7 mouse cellular contexts compared by ENCODE assay signal in genomic region chrX:73787225-73787558, GRCm38 (mm10). TPM values are rescaled to one million over a fixed set of nuclear protein-coding genes. Genes with fewer than 3 reads are reported as not detected.
DNase-seq lines count a peak whose midpoint lies in the region; ATAC-seq and TF ChIP-seq lines count a peak whose summit lies in the region.

No protein-coding gene starts in this region.

- TF ChIP-seq POLR2A in spleen, adult 2 months (IDR thresholded peaks at IDR 0.05; ENCODE audit: low read depth, low read length) = no peak

- no peaks in the 10 kb centered on the region for H3K27me3 ChIP-seq in spleen, adult 2 months (ENCODE audit: control insufficient read depth, insufficient read depth, low read length)
- H3K27me3 ChIP-seq in forebrain, embryonic 11.5 days (ENCODE audit: control insufficient read depth, insufficient read depth, low read length) = no peaks in the 10 kb centered on the region
- peaks cover 3% of the 10 kb centered on the region; the same call in 1 of the 2 replicates for H3K27me3 ChIP-seq in limb, embryonic 15.5 days
- H3K27me3 ChIP-seq in stomach, postnatal 0 days (ENCODE audit: control insufficient read depth, insufficient read depth, low read length) = no peaks in the 10 kb centered on the region

- no peak for TF ChIP-seq CTCF in spleen, adult 2 months (IDR thresholded peaks at IDR 0.05; ENCODE audit: extremely low read depth, insufficient read depth, insufficient read length, insufficient replicate concordance)
- no peak for TF ChIP-seq CTCF in stomach, postnatal 0 days (IDR thresholded peaks at IDR 0.05; ENCODE audit: low read depth)

- ATAC-seq in forebrain, embryonic 11.5 days (replicated peaks; ENCODE audit: low FRiP score) = no peak
- peak; percentile 5; the same call in 1 of the 2 replicates for ATAC-seq in limb, embryonic 15.5 days (ENCODE audit: insufficient number of reproducible peaks, low FRiP score, low TSS enrichment, low read depth)
- ATAC-seq in stomach, postnatal 0 days (ENCODE audit: low FRiP score, low TSS enrichment) = no peak

- peak overlapping the region; percentile 70 for H3K9ac ChIP-seq in forebrain, embryonic 11.5 days (ENCODE audit: low read length)
- peak overlapping the region; percentile 47 for H3K9ac ChIP-seq in limb, embryonic 15.5 days
- H3K9ac ChIP-seq in stomach, postnatal 0 days (ENCODE audit: low read length) = peak overlapping the region; percentile 77

- no peak for DNase-seq in spleen, adult 2 months (ENCODE audit: low read depth in 1 of 2, low spot score in 2 of 2)
- DNase-seq in spleen, postnatal 14 days (ENCODE audit: low spot score in 2 of 2) = no peak
- no peak for DNase-seq in forebrain, embryonic 11.5 days (ENCODE audit: low spot score)
- no peak for DNase-seq in stomach, postnatal 0 days (ENCODE audit: low spot score)
- no peak for DNase-seq in gastrocnemius, postnatal 36 days
- no peak for DNase-seq in left cerebral cortex, postnatal 25 days (ENCODE audit: low spot score in 2 of 2)

- H3K9me3 ChIP-seq in forebrain, embryonic 11.5 days (ENCODE audit: control insufficient read depth, low read length) = no peaks in the 10 kb centered on the region
- H3K9me3 ChIP-seq in limb, embryonic 15.5 days = no peaks in the 10 kb centered on the region
- no peaks in the 10 kb centered on the region for H3K9me3 ChIP-seq in stomach, postnatal 0 days (ENCODE audit: control insufficient read depth, low read length)

- TF ChIP-seq EP300 in stomach, postnatal 0 days (optimal IDR thresholded peaks at IDR 0.05) = no peak

- peaks cover 9% of the 10 kb centered on the region; the same call in 1 of the 2 replicates for H3K4me1 ChIP-seq in spleen, adult 2 months (ENCODE audit: control insufficient read depth, insufficient read depth, insufficient read length)
- H3K4me1 ChIP-seq in forebrain, embryonic 11.5 days (replicated peaks; ENCODE audit: control insufficient read depth, insufficient read depth, low read length) = no peaks in the 10 kb centered on the region
- peaks cover 7% of the 10 kb centered on the region; the same call in 1 of the 2 replicates for H3K4me1 ChIP-seq in limb, embryonic 15.5 days
- no peaks in the 10 kb centered on the region for H3K4me1 ChIP-seq in stomach, postnatal 0 days (replicated peaks; ENCODE audit: control insufficient read depth, insufficient read depth)

- peaks cover 8% of the 10 kb centered on the region for H3K36me3 ChIP-seq in spleen, adult 2 months (ENCODE audit: control insufficient read depth, insufficient read depth, low read length)
- no peaks in the 10 kb centered on the region for H3K36me3 ChIP-seq in forebrain, embryonic 11.5 days (ENCODE audit: control insufficient read depth, insufficient read depth, low read length)
- H3K36me3 ChIP-seq in limb, embryonic 15.5 days = peaks cover 22% of the 10 kb centered on the region
- H3K36me3 ChIP-seq in stomach, postnatal 0 days (ENCODE audit: control insufficient read depth, insufficient read depth, low read length) = no peaks in the 10 kb centered on the region

- intact Hi-C loops in gastrocnemius, postnatal 36 days (cut with DNase I) = no loop called here
- intact Hi-C loops in left cerebral cortex, postnatal 25 days (cut with DNase I) = loop anchor here (5.0 kb wide), 1 partner anchor 70 kb away; the partner anchor contains the start of genes Abcd1 and Bcap31

- peak overlapping the region; percentile 92 for H3K27ac ChIP-seq in spleen, adult 2 months (ENCODE audit: insufficient read depth, low read length)
- H3K27ac ChIP-seq in forebrain, embryonic 11.5 days (ENCODE audit: low read depth, low read length) = no peak overlapping the region
- peak overlapping the region; percentile 94 for H3K27ac ChIP-seq in limb, embryonic 15.5 days
- H3K27ac ChIP-seq in stomach, postnatal 0 days (replicated peaks) = peak overlapping the region; percentile 89

- 40% methylated on average over 22 of the region's 22 CpGs for WGBS in spleen, adult 2 months
- 20% methylated on average over 22 of the region's 22 CpGs for WGBS in forebrain, embryonic 11.5 days
- WGBS in limb, embryonic 15.5 days = 21% methylated on average over 21 of the region's 22 CpGs
- 14% methylated on average over 19 of the region's 22 CpGs for WGBS in stomach, postnatal 0 days

- H3K4me3 ChIP-seq in spleen, adult 2 months (ENCODE audit: extremely low read depth, insufficient read depth, insufficient read length) = peak overlapping the region; percentile 86
- H3K4me3 ChIP-seq in forebrain, embryonic 11.5 days (ENCODE audit: low read depth, low read length) = peak overlapping the region; percentile 50
- peak overlapping the region; percentile 64 for H3K4me3 ChIP-seq in limb, embryonic 15.5 days
- H3K4me3 ChIP-seq in stomach, postnatal 0 days (ENCODE audit: low read depth, low read length) = peak overlapping the region; percentile 56

- peak overlapping the region; percentile 46 for H3K4me2 ChIP-seq in forebrain, embryonic 11.5 days (ENCODE audit: low read depth, low read length, severe bottlenecking)
- H3K4me2 ChIP-seq in limb, embryonic 15.5 days = peak overlapping the region; percentile 48
- H3K4me2 ChIP-seq in stomach, postnatal 0 days (replicated peaks; ENCODE audit: low read depth) = peak overlapping the region; percentile 59

RNA-seq across cellular contexts. Expression of gene Ssr4, which starts 0.4 kb away (rescaled TPM):
- polyA plus RNA-seq in spleen, adult 2 months (2012; rRNA removed) = 138 and 141 TPM in 2 replicates
- 109 and 120 TPM in 2 replicates for polyA plus RNA-seq in forebrain, embryonic 11.5 days (2014; fragmentation: Nextera tagmentation; extraction: Ambion mirVana)
- polyA plus RNA-seq in limb, embryonic 15.5 days (2015; fragmentation: Nextera tagmentation; extraction: Ambion mirVana) = 223 and 229 TPM in 2 replicates
- polyA plus RNA-seq in stomach, postnatal 0 days (2015; fragmentation: Nextera tagmentation; extraction: Ambion mirVana) = 372 and 400 TPM in 2 replicates
- 10 to 100 TPM; 69.3 to 83.2 TPM for total RNA-seq in gastrocnemius, postnatal 36 days (2021)
- total RNA-seq in left cerebral cortex, postnatal 25 days (2021) = 10 to 100 TPM; 94.6 to 99.7 TPM

RNA-seq across cellular contexts. Expression of gene Idh3g, which starts 0.5 kb away (rescaled TPM):
- polyA plus RNA-seq in spleen, adult 2 months (2012; rRNA removed) = 170 TPM in 2 replicates
- 170 and 190 TPM in 2 replicates for polyA plus RNA-seq in forebrain, embryonic 11.5 days (2014; fragmentation: Nextera tagmentation; extraction: Ambion mirVana)
- 190 and 200 TPM in 2 replicates for polyA plus RNA-seq in limb, embryonic 15.5 days (2015; fragmentation: Nextera tagmentation; extraction: Ambion mirVana)
- 130 and 133 TPM in 2 replicates for polyA plus RNA-seq in stomach, postnatal 0 days (2015; fragmentation: Nextera tagmentation; extraction: Ambion mirVana)
- 100 to 1,000 TPM; 401 to 409 TPM for total RNA-seq in gastrocnemius, postnatal 36 days (2021)
- 100 to 1,000 TPM; 182 to 187 TPM for total RNA-seq in left cerebral cortex, postnatal 25 days (2021)

RNA-seq across cellular contexts. Expression of gene Srpk3, which starts 13.0 kb away (rescaled TPM):
- polyA plus RNA-seq in spleen, adult 2 months (2012; rRNA removed) = 109 and 119 TPM in 2 replicates
- 1.1 and 1.8 TPM in 2 replicates for polyA plus RNA-seq in forebrain, embryonic 11.5 days (2014; fragmentation: Nextera tagmentation; extraction: Ambion mirVana)
- 22.9 and 66.2 TPM in 2 replicates for polyA plus RNA-seq in limb, embryonic 15.5 days (2015; fragmentation: Nextera tagmentation; extraction: Ambion mirVana)
- 2.2 and 2.6 TPM in 2 replicates for polyA plus RNA-seq in stomach, postnatal 0 days (2015; fragmentation: Nextera tagmentation; extraction: Ambion mirVana)
- 10 to 100 TPM; 43.5 to 47.5 TPM for total RNA-seq in gastrocnemius, postnatal 36 days (2021)
- 1 to 10 TPM; 4.6 to 9.4 TPM for total RNA-seq in left cerebral cortex, postnatal 25 days (2021)

RNA-seq across cellular contexts. Expression of gene Plxnb3, which starts 30.3 kb away (rescaled TPM):
- polyA plus RNA-seq in spleen, adult 2 months (2012; rRNA removed) = 0.62 and 1.2 TPM in 2 replicates
- 0.07 and 0.11 TPM in 2 replicates for polyA plus RNA-seq in forebrain, embryonic 11.5 days (2014; fragmentation: Nextera tagmentation; extraction: Ambion mirVana)
- 0.60 and 0.87 TPM in 2 replicates for polyA plus RNA-seq in limb, embryonic 15.5 days (2015; fragmentation: Nextera tagmentation; extraction: Ambion mirVana)
- 0.30 and 0.36 TPM in 2 replicates for polyA plus RNA-seq in stomach, postnatal 0 days (2015; fragmentation: Nextera tagmentation; extraction: Ambion mirVana)
- total RNA-seq in gastrocnemius, postnatal 36 days (2021) = under 1 TPM; 0.64 TPM
- 10 to 100 TPM in 1 of 2 experiments, 1 to 10 TPM in 1; 8.7 to 10.0 TPM for total RNA-seq in left cerebral cortex, postnatal 25 days (2021)

RNA-seq across cellular contexts. Expression of gene Pdzd4, which starts 37.6 kb away (rescaled TPM):
- 2.4 TPM in 2 replicates for polyA plus RNA-seq in spleen, adult 2 months (2012; rRNA removed)
- polyA plus RNA-seq in forebrain, embryonic 11.5 days (2014; fragmentation: Nextera tagmentation; extraction: Ambion mirVana) = 1.3 and 1.9 TPM in 2 replicates
- 0.51 and 1.0 TPM in 2 replicates for polyA plus RNA-seq in limb, embryonic 15.5 days (2015; fragmentation: Nextera tagmentation; extraction: Ambion mirVana)
- polyA plus RNA-seq in stomach, postnatal 0 days (2015; fragmentation: Nextera tagmentation; extraction: Ambion mirVana) = 0.27 and 0.38 TPM in 2 replicates
- total RNA-seq in gastrocnemius, postnatal 36 days (2021) = under 1 TPM; 0.56 to 0.96 TPM
- total RNA-seq in left cerebral cortex, postnatal 25 days (2021) = 100 to 1,000 TPM; 119 to 125 TPM
